ENCODE assay signal across 26 mouse cellular contexts in genomic region chr4:104887486-104887885, GRCm38 (mm10). TPM values are rescaled to one million over a fixed set of nuclear protein-coding genes. Genes with fewer than 3 reads are reported as not detected.
DNase-seq lines count a peak whose midpoint lies in the region; ATAC-seq and TF ChIP-seq lines count a peak whose summit lies in the region.
"Had no signal": no experiment of that assay in that cellular context is flagged by ENCODE, and none has a peak within 500 bp of the region (broad histone marks: within the 10 kb centered on the region; RNA-seq: fewer than 3 reads in every experiment).

No protein-coding gene starts in this region.

- no peak for ATAC-seq in heart, embryonic 12.5 days (ENCODE audit: insufficient number of reproducible peaks, low FRiP score)
- ATAC-seq in kidney, embryonic 15.5 days (replicated peaks; ENCODE audit: low FRiP score) = no peak
- ATAC-seq: forebrain, embryonic 13.5 days; Patski had no signal

- H3K4me3 ChIP-seq in heart, embryonic 12.5 days = no peak overlapping the region
- H3K4me3 ChIP-seq in kidney, adult 2 months (ENCODE audit: insufficient read depth, low read depth, low read length) = no peak overlapping the region
- no peak overlapping the region for H3K4me3 ChIP-seq in kidney, embryonic 15.5 days (replicated peaks)
- H3K4me3 ChIP-seq: forebrain, embryonic 13.5 days; gastrocnemius, adult 2 months; left cerebral cortex, adult 2 months; liver, embryonic 13.5 days had no signal

- H3K27ac ChIP-seq in heart, embryonic 12.5 days (ENCODE audit: poor library complexity, severe bottlenecking) = no peak overlapping the region
- H3K27ac ChIP-seq in kidney, adult 2 months (ENCODE audit: insufficient read depth, low read depth, low read length) = no peak overlapping the region
- H3K27ac ChIP-seq in kidney, embryonic 15.5 days = no peak overlapping the region
- H3K27ac ChIP-seq: forebrain, embryonic 13.5 days; gastrocnemius, adult 2 months; left cerebral cortex, adult 2 months; liver, embryonic 13.5 days had no signal

- no peaks in the 10 kb centered on the region for H3K9me3 ChIP-seq in heart, embryonic 12.5 days (replicated peaks)
- no peaks in the 10 kb centered on the region for H3K9me3 ChIP-seq in kidney, embryonic 15.5 days (replicated peaks)
- H3K9me3 ChIP-seq: forebrain, embryonic 13.5 days; liver, embryonic 13.5 days had no signal

- no peak for TF ChIP-seq CTCF in kidney, adult 2 months (conservative IDR thresholded peaks at IDR 0.05; ENCODE audit: insufficient read depth, insufficient read length, low read depth, low read length)

- peaks cover 15% of the 10 kb centered on the region for H3K27me3 ChIP-seq in heart, embryonic 12.5 days (replicated peaks)
- no peaks in the 10 kb centered on the region for H3K27me3 ChIP-seq in kidney, adult 2 months (replicated peaks; ENCODE audit: control insufficient read depth, insufficient read depth, low read length)
- H3K27me3 ChIP-seq in kidney, embryonic 15.5 days = no peaks in the 10 kb centered on the region
- H3K27me3 ChIP-seq: forebrain, embryonic 13.5 days; liver, embryonic 13.5 days; Patski had no signal

- peaks cover 20% of the 10 kb centered on the region; the same call in 1 of the 2 replicates for H3K4me1 ChIP-seq in heart, embryonic 12.5 days (replicated peaks)
- peaks cover 2% of the 10 kb centered on the region for H3K4me1 ChIP-seq in kidney, adult 2 months (ENCODE audit: control insufficient read depth, insufficient read depth, low read length)
- peaks cover 14% of the 10 kb centered on the region for H3K4me1 ChIP-seq in kidney, embryonic 15.5 days
- H3K4me1 ChIP-seq: liver, embryonic 13.5 days had no signal

- no peak for TF ChIP-seq POLR2A in kidney, adult 2 months (IDR thresholded peaks at IDR 0.05; ENCODE audit: low read depth, low read length)

- H3K4me2 ChIP-seq in heart, embryonic 12.5 days = no peak overlapping the region
- no peak overlapping the region for H3K4me2 ChIP-seq in kidney, embryonic 15.5 days
- H3K4me2 ChIP-seq: forebrain, embryonic 13.5 days; liver, embryonic 13.5 days had no signal

- peak; percentile 80 for DNase-seq in heart, adult 11 months
- peak; percentile 79 for DNase-seq in kidney, adult 2 months
- DNase-seq in kidney, adult 8-10 months = peak; percentile 42 to 58
- DNase-seq in retina, embryonic 14.5 days (ENCODE audit: low spot score) = peak; percentile 58
- DNase-seq in thymus, postnatal 14 days = no peak
- DNase-seq: adrenal gland, adult 2 months; cerebellum, adult 11-12 months; cerebellum, postnatal 10 days; gastrocnemius, adult 2 months; heart, postnatal 4 days; liver, embryonic 13.5 days; lung, adult 2 months; right cerebral cortex, postnatal 25 days; spleen, adult 18-20 months had no signal

- H3K9ac ChIP-seq in heart, embryonic 12.5 days = no peak overlapping the region
- no peak overlapping the region for H3K9ac ChIP-seq in kidney, embryonic 15.5 days
- H3K9ac ChIP-seq: forebrain, embryonic 13.5 days; liver, embryonic 13.5 days had no signal

- 81% methylated on average over 9 of the region's 9 CpGs for WGBS in heart, embryonic 12.5 days
- 54% methylated on average over 9 of the region's 9 CpGs for WGBS in kidney, adult 2 months
- WGBS in kidney, embryonic 15.5 days = 52% methylated on average over 9 of the region's 9 CpGs

- no peaks in the 10 kb centered on the region for H3K36me3 ChIP-seq in heart, embryonic 12.5 days
- H3K36me3 ChIP-seq in kidney, adult 2 months (ENCODE audit: control insufficient read depth, insufficient read depth, low read length) = no peaks in the 10 kb centered on the region
- no peaks in the 10 kb centered on the region for H3K36me3 ChIP-seq in kidney, embryonic 15.5 days
- H3K36me3 ChIP-seq: liver, embryonic 13.5 days had no signal

RNA-seq across cellular contexts. Expression of gene C8a, which starts 11.3 kb away (rescaled TPM):
- 0.08 TPM in 1 of 2 replicates, not detected in the other for polyA plus RNA-seq in heart, embryonic 12.5 days (2016; fragmentation: Nextera tagmentation; extraction: Ambion mirVana)
- 10.4 and 14.4 TPM in 2 replicates for polyA plus RNA-seq in kidney, adult 2 months (2012; rRNA removed)
- 0.19 and 0.23 TPM in 2 replicates for polyA plus RNA-seq in kidney, embryonic 15.5 days (2015; fragmentation: Nextera tagmentation; extraction: Ambion mirVana)
- polyA plus RNA-seq: adrenal gland, adult 2 months; embryonic facial prominence, embryonic 14.5 days; forebrain, embryonic 13.5 days; heart, embryonic 16.5 days; lung, adult 2 months; Patski; thymus, postnatal 0 days; urinary bladder, adult 2 months had no signal

RNA-seq across cellular contexts. Expression of gene Fyb2, which starts 25.8 kb away (rescaled TPM):
- polyA plus RNA-seq in heart, embryonic 12.5 days (2016; fragmentation: Nextera tagmentation; extraction: Ambion mirVana) = not detected in 2 replicates
- polyA plus RNA-seq in kidney, adult 2 months (2012; rRNA removed) = 0.41 and 0.48 TPM in 2 replicates
- 0.45 and 0.56 TPM in 2 replicates for polyA plus RNA-seq in kidney, embryonic 15.5 days (2015; fragmentation: Nextera tagmentation; extraction: Ambion mirVana)
- polyA plus RNA-seq: adrenal gland, adult 2 months; intestine, embryonic 14.5 days had no signal

RNA-seq across cellular contexts. Expression of gene Gm17662, which starts 30.4 kb away (rescaled TPM):
- not detected in 2 replicates for polyA plus RNA-seq in heart, embryonic 12.5 days (2016; fragmentation: Nextera tagmentation; extraction: Ambion mirVana)
- not detected in 2 replicates for polyA plus RNA-seq in kidney, adult 2 months (2012; rRNA removed)
- polyA plus RNA-seq in kidney, embryonic 15.5 days (2015; fragmentation: Nextera tagmentation; extraction: Ambion mirVana) = not detected in 2 replicates
- polyA plus RNA-seq: adrenal gland, adult 2 months; cortical plate, adult 2 months; embryonic facial prominence, embryonic 14.5 days; forebrain, embryonic 13.5 days; heart, embryonic 16.5 days; intestine, embryonic 14.5 days; limb, embryonic 14.5 days; liver, embryonic 13.5 days; lung, adult 2 months; Patski; thymus, postnatal 0 days; urinary bladder, adult 2 months had no signal
